10 mouse cellular contexts compared by ENCODE assay signal in the genomic region with DNA sequence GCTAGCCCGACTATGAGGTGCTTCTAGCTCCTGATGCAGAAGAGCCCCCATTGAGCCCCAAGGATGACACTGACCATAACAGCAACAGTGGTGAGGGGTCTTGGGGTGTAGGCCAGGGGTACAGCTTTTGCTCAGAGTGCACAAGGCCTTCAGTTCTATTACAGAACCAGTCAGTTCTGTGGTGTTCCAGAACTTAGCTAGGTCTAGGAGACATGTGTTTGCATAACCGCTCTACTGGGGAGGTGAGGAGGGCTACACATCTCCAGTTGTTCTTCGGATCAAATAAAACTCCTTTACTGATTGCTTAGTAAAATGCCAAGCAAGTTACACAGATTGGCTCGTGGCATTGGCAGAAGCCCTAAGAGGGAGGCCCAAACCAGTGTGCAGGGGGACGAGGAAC. TPM values are rescaled to one million over a fixed set of nuclear protein-coding genes. Genes with fewer than 3 reads are reported as not detected.
DNase-seq lines count a peak whose midpoint lies in the region; ATAC-seq and TF ChIP-seq lines count a peak whose summit lies in the region.
"Had no signal": no experiment of that assay in that cellular context is flagged by ENCODE, and none has a peak within 500 bp of the region (broad histone marks: within the 10 kb centered on the region; RNA-seq: fewer than 3 reads in every experiment).

A gene (minus strand): TSS at position 101 of the 400 bp plus-strand sequence.

- no peaks in the 10 kb centered on the region for H3K9me3 ChIP-seq in hindbrain, embryonic 12.5 days (replicated peaks)
- no peaks in the 10 kb centered on the region for H3K9me3 ChIP-seq in midbrain, embryonic 13.5 days

- 55% methylated on average over 5 of the region's 5 CpGs for WGBS in kidney, adult 2 months
- WGBS in hindbrain, embryonic 12.5 days = 59% methylated on average over 5 of the region's 5 CpGs
- WGBS in midbrain, embryonic 13.5 days = 60% methylated on average over 5 of the region's 5 CpGs

- peak within 1 kb of the TSS; percentile 41 for H3K4me3 ChIP-seq in kidney, adult 2 months (ENCODE audit: insufficient read depth, low read depth, low read length)
- peak within 1 kb of the TSS; percentile 27 for H3K4me3 ChIP-seq in hindbrain, embryonic 12.5 days
- peak within 1 kb of the TSS; percentile 33 for H3K4me3 ChIP-seq in midbrain, embryonic 13.5 days (replicated peaks)

- no peaks in the 10 kb centered on the region for H3K36me3 ChIP-seq in kidney, adult 2 months (ENCODE audit: control insufficient read depth, insufficient read depth, low read length)
- H3K36me3 ChIP-seq in hindbrain, embryonic 12.5 days = no peaks in the 10 kb centered on the region
- peaks cover 27% of the 10 kb centered on the region for H3K36me3 ChIP-seq in midbrain, embryonic 13.5 days

- H3K27ac ChIP-seq in kidney, adult 2 months (ENCODE audit: insufficient read depth, low read depth, low read length) = peak within 1 kb of the TSS; percentile 57; the same call in 1 of the 2 replicates
- no peak within 1 kb of the TSS for H3K27ac ChIP-seq in hindbrain, embryonic 12.5 days
- peak within 1 kb of the TSS; percentile 45; the same call in 1 of the 2 replicates for H3K27ac ChIP-seq in midbrain, embryonic 13.5 days

- H3K9ac ChIP-seq in hindbrain, embryonic 12.5 days = 0 out of 2 replicates have a peak within 1 kb of the TSS, but pooled peaks have one; percentile 15
- peak within 1 kb of the TSS; percentile 25 for H3K9ac ChIP-seq in midbrain, embryonic 13.5 days (replicated peaks)

- H3K4me1 ChIP-seq in kidney, adult 2 months (ENCODE audit: control insufficient read depth, insufficient read depth, low read length) = peaks cover 2% of the 10 kb centered on the region; the same call in 1 of the 2 replicates
- peaks cover 22% of the 10 kb centered on the region for H3K4me1 ChIP-seq in hindbrain, embryonic 12.5 days
- H3K4me1 ChIP-seq in midbrain, embryonic 13.5 days (replicated peaks) = peaks cover 34% of the 10 kb centered on the region

- TF ChIP-seq POLR2A in kidney, adult 2 months (IDR thresholded peaks at IDR 0.05; ENCODE audit: low read depth, low read length) = no peak

- no peaks in the 10 kb centered on the region for H3K27me3 ChIP-seq in kidney, adult 2 months (replicated peaks; ENCODE audit: control insufficient read depth, insufficient read depth, low read length)
- no peaks in the 10 kb centered on the region; the same call in 1 of the 2 replicates for H3K27me3 ChIP-seq in hindbrain, embryonic 12.5 days
- H3K27me3 ChIP-seq in midbrain, embryonic 13.5 days = no peaks in the 10 kb centered on the region

- ATAC-seq in common myeloid progenitor, adult 5-6 weeks (replicated peaks; ENCODE audit: low read depth, poor library complexity, severe bottlenecking) = 0 out of 2 replicates have a peak, but pooled peaks have one; percentile 4
- ATAC-seq in hindbrain, embryonic 12.5 days (ENCODE audit: low FRiP score) = peak; percentile 19; the same call in 1 of the 2 replicates
- ATAC-seq in midbrain, embryonic 13.5 days = 0 out of 2 replicates have a peak, but pooled peaks have one; percentile 28

- no peak for DNase-seq in kidney, adult 2 months
- DNase-seq in kidney, adult 8-10 months = no peak
- DNase-seq in thymus, postnatal 14 days = no peak
- DNase-seq in cerebellum, adult 18-20 months = no peak
- no peak for DNase-seq in gastrocnemius, postnatal 25 days

- TF ChIP-seq CTCF in kidney, adult 2 months (conservative IDR thresholded peaks at IDR 0.05; ENCODE audit: insufficient read depth, insufficient read length, low read depth, low read length) = no peak

- H3K4me2 ChIP-seq in hindbrain, embryonic 12.5 days (replicated peaks) = peak within 1 kb of the TSS; percentile 53
- H3K4me2 ChIP-seq in midbrain, embryonic 13.5 days (replicated peaks) = peak within 1 kb of the TSS; percentile 59

RNA-seq across cellular contexts. Expression of the gene that starts here (rescaled TPM):
- polyA plus RNA-seq in kidney, adult 2 months (2012; rRNA removed) = 0.46 TPM in 1 of 2 replicates, not detected in the other
- not detected in 2 replicates for total RNA-seq in common myeloid progenitor, adult 5-6 weeks (2017)
- not detected in 2 replicates for polyA plus RNA-seq in hindbrain, embryonic 12.5 days (2016; fragmentation: Nextera tagmentation; extraction: Ambion mirVana)
- not detected in 2 replicates for polyA plus RNA-seq in midbrain, embryonic 13.5 days (2015; fragmentation: Nextera tagmentation; extraction: Ambion mirVana)
- not detected for total RNA-seq in gastrocnemius, postnatal 25 days (2021)
- polyA plus RNA-seq: frontal cortex, adult 2 months; urinary bladder, adult 2 months had no signal

Comparison
In these comparisons a context has a peak if more than half of its experiments do, and no peak if none do; other contexts are left out.
1. Peak in ATAC-seq in common myeloid progenitor, adult 5-6 weeks; RNA of the gene not detected or under 1 TPM.
2. Peak in ATAC-seq, H3K4me3 ChIP-seq, H3K9ac ChIP-seq and H3K4me2 ChIP-seq in hindbrain, embryonic 12.5 days; RNA of the gene not detected or under 1 TPM.
3. Peak in ATAC-seq, H3K4me3 ChIP-seq, H3K27ac ChIP-seq, H3K9ac ChIP-seq and H3K4me2 ChIP-seq in midbrain, embryonic 13.5 days; RNA of the gene not detected or under 1 TPM.